Mouse (Mus musculus): ENCODE data around the gene Nlgn3. TPM values are rescaled to one million over a fixed set of nuclear protein-coding genes. Genes with fewer than 3 reads are reported as not detected.

The Nlgn3 gene
- total RNA-seq, 2 experiments from 2014 or later, result 0.08 to 0.15 TPM

GRCm38 (mm10) chrX:101369001-101369400 is 70.0 kb downstream of the Nlgn3 start:
- intact Hi-C loops (cut with DNase I), result no loop called here
- no peak for DNase-seq

DNA sequence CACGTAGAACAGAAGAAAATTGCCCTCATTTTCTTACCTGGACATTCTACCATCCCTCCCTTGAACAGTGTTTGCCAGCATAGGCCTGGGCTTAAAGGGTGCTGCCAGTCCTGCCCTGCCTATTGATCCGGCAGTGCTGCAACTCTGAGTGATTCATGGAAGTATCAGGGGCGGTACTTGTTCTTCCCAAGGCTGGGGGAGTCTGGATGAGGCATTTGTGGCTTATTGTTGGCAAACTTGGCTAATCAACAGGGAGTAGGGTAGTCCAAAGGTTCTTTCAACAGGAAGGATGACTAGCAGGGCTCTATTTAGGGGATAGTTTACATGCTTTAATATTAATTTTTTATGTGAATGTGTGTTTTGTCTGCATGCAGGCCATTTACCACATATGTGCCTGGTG is 71.6 kb downstream of the Nlgn3 start:
- no peak for DNase-seq
- intact Hi-C loops (cut with DNase I), result no loop called here

- no peak for DNase-seq
- intact Hi-C loops (cut with DNase I), result no loop called here
Observed at GRCm38 (mm10) chrX:101372946-101373345, 74.0 kb downstream of the Nlgn3 start.

Other genes starting within 250 kb of the Nlgn3 start
- not detected for gene Tex11, start 239.5 kb upstream of the Nlgn3 start, total RNA-seq (2021)
- gene Slc7a3, start 213.1 kb upstream of the Nlgn3 start, total RNA-seq (2021), result not detected
- gene Snx12, start 76.6 kb upstream of the Nlgn3 start, total RNA-seq (2021), result 10 to 100 TPM; 27.9 to 28.5 TPM
- gene Foxo4, start 44.6 kb upstream of the Nlgn3 start, total RNA-seq (2021), result 100 to 1,000 TPM in 1 of 2 experiments, 10 to 100 TPM in 1; 95.6 to 116 TPM
- not detected for gene Gm614, start 35.2 kb upstream of the Nlgn3 start, total RNA-seq (2021)
- 1 to 10 TPM; 1.8 to 2.5 TPM for gene Il2rg, start 30.9 kb upstream of the Nlgn3 start, total RNA-seq (2021)
- gene Gm20489, start 30.1 kb upstream of the Nlgn3 start, total RNA-seq (2021), result not detected
- gene Med12, start 25.1 kb upstream of the Nlgn3 start, total RNA-seq (2021), result 10 to 100 TPM; 15.5 to 18.1 TPM
- gene Gjb1, start 77.2 kb downstream of the Nlgn3 start, total RNA-seq (2021), result under 1 TPM; 0.28 to 0.57 TPM
- gene Zmym3, start 121.7 kb downstream of the Nlgn3 start, total RNA-seq (2021), result 10 to 100 TPM in 1 of 2 experiments, 1 to 10 TPM in 1; 7.0 to 11.1 TPM
- 10 to 100 TPM; 38.9 to 43.4 TPM for gene Nono, start 130.2 kb downstream of the Nlgn3 start, total RNA-seq (2021)
- 100 to 1,000 TPM; 211 to 226 TPM for gene Itgb1bp2, start 149.9 kb downstream of the Nlgn3 start, total RNA-seq (2021)
- gene Taf1, start 233.6 kb downstream of the Nlgn3 start, total RNA-seq (2021), result 1 to 10 TPM; 5.8 to 8.2 TPM

Data from gastrocnemius, postnatal 36 days (tissue).